Mouse (Mus musculus) urinary bladder, adult 2 months (tissue): Measurements from ENCODE around the gene Rasa3. TPM values are rescaled to one million over a fixed set of nuclear protein-coding genes. Genes with fewer than 3 reads are reported as not detected.

Experiments used
- DNase-seq: peaks from one replicate; pipeline ENCODE4 v3.0.0; 2022; ENCODE audit warnings: low spot score
- polyA plus RNA-seq: library from polyadenylated mRNA; depleted of rRNA; stranded (reverse); fragments of >200 nt; gene quantifications from 2 replicates; pipeline ENCODE4 v1.2.3, GENCODE M21; 2012

The Rasa3 gene
- polyA plus RNA-seq, 1 experiment, result 49.5 TPM

DNA sequence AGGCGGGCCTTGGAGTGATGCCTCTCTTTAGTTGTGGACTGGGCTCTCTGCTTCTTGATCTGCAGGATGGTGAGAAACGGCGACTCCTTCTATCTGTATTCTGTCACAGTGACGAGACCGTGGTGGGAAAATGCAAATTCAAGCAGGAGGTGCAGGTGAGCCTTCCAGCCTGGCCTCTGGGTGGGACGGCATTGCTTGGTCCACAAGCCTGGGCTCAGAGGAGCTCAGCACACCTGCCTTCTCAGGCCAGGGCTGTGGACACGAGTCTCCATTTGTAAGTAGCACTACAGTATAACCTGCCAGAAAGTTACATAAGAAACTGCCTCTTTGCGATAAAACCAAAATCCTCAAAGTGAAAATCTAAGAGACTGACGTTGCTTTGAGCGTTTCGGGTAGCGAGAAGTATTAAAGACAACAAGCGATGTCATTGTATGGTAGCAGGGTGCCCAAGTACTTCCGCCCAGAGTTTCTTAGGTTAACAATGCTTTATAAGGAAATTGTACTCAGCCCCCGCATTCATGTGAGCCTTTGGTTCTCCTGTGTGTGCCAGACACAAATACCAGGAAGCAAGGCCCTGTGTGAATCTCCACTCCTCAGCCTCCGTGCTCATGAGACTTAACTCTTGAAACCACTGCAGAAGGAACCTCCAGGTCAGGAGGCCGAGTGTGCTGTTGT, 60.4 kb downstream of the Rasa3 start:
- no peak for DNase-seq

DNA sequence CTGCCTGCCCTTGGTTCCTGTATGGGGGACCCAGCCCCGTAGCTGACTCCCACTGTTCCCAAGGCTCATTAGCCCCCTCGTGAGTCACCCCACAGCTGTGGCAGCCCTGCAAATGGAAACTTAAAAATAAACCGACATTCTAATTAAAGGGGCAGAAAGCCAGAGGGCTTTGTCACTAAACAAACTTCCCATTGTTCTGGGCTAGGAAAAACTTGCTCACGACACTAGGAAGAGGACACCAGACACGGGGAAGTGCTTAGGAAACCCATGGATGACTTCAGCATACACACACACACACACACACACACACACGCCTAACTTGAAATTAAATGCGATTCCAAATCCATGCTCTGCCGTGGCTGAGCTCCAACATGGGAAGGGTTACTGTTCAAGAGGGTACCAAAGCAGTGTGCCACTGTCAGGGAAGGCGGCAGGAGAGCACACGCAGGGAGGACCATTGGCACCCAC, 62.4 kb downstream of the Rasa3 start:
- DNase-seq, result no peak

DNA sequence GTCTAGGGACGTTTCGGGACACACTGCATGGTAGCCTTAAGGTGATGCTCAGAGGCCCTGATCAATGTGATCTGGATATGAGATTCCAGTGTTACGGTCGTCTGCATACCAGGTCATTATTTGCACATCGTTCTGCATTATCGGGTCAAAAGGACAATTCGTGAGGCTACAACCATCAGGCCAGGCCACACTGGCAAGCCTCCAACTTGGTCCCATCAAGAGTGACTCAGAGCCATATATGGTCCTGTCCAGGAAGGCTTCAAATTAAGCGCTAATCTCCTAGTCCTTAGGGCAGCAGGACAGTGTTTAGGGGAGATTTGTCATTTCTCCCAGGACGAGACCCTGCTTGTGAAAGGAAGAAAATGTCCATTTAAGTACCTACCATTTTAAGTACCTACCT, 63.3 kb downstream of the Rasa3 start:
- DNase-seq, result no peak

DNA sequence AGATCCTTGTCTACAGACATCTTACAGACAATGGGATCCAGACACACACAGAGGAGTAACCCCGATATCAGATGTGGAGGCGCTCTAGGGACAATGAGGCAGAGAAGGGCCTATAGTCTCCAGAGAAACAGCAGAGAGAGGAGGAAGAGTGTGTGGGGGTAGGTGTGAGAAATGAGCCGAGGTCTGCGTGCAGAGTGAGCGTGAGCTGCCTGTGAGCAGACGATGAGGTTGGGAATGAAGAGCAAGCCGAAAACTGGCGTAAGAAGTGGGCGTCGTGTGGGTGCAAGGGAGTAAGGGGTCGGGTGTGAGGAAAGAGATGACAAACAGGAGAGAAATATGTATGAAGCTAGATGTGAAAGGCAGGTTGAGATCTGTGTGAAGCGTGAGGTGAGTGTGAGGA, 65.7 kb downstream of the Rasa3 start:
- no peak for DNase-seq

DNA sequence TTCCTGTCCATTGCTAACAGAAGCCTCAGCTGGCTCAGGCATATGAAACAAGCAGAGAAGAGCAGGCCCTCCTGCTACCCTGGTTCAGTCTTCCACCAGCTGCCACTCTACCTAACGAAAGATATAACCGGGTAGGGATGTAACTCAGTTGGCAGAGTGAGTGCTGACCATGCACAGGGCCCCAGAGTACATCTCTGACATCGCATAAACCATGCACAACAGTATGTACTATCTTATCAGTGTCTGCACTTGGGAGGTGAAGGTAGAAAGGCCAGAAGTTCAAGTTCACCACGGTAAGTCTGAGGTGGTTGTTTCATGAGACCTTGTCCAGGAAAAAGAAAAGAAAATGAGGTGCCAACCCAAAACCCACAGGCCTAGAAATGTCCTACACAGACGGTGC, 67.4 kb downstream of the Rasa3 start:
- no peak for DNase-seq

DNA sequence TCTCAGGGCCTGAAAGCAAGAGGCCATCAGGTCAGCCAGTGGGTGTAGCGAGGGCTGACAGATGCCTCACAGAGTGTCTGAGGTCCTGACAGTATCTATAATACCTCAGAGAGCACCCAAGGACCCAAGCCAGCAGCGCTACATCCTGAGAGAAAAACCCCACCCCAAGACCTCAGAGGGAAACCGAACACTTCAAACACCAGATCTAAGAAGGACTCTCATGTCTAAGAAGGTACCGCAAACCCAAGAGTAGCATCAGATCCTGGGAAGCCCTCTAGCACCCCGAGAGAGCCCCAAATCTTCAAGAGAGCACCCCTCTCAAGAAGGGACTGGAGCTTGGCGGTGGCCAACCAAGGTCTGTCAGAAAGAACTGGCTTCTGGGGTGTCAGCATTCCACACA, 68.5 kb downstream of the Rasa3 start:
- DNase-seq, result no peak

DNA sequence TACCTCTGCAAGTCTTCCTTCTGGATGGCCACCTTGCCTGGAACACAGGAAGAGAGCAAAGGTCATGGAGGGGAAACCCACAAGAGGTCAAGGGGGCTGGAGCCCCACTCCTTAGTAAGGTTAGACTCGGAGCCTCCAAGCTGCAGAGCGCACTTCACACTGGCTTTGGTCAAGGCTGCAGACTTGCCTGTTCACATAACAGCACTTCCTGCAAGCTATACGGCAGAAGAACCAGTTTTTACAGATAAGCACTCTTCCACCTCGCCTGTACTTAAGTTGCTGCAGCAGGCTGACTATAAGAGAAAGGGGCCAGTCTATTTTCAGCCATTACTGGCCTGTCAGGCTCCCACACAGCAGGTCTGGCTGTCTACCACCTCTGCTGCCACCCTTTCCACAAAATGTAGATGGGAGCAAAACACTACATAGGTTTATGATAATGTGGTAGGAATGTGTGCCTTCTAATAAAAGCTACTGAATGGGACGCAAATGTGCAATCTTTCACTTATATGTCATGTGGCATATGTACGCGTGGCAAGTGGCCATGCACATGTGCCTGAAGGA, 71.4 kb downstream of the Rasa3 start:
- no peak for DNase-seq

DNA sequence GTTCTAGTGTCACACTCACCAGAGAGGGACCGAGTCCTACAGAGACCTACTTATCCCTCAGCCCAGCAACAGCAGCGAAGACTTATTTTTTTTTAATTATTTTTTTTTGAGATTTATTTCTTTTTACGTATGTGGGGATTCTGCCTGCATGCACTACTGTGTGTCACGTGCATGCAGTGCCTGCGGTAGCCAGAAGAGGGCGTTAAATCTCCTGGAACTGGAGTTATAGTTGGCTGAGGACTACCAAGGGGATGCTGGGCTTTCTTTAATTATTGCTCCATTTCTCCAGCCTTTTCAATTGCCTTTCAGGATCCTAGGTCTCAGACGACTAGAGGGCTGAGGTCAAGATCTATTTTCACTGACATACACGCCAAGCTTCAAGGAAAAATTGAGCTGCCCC, 74.8 kb downstream of the Rasa3 start:
- no peak for DNase-seq

DNA sequence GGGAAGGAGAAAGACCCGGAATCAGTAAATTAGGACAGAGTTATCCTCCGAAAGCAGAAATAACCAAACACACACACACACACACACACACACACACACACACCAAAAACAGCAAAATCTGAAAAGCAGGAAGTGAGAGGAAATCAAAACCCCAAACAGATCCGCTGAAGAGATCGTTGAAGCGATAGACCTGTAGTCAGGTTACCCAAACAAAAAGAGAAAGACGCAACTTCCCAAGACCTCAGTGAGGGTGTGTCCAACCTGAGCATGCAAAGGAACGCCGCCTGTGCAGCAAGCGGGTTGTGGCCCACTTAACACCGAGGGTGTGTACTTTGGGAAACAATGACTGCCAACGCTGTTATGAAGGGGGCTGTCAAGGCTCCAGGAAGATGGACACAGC, 76.2 kb downstream of the Rasa3 start:
- no peak for DNase-seq

DNA sequence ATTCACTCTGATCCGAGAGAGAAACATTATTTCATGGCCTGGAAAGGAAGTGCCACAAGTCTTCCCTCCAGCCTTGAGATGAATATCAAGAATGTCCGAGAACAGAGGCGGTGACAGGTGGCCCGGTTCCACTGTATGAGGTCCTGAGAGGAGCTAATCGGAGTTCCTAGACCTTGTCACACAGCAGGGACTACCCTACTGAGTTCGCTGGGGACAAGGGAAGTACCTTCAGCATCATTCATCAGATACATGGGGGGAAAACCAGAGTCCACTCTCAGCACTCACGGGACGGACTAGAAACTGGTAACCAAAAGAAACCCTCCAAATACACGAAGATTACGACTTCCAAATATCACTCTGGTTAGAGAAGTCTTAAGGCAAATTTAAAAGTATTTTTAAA, 76.7 kb downstream of the Rasa3 start:
- DNase-seq, result no peak

DNA sequence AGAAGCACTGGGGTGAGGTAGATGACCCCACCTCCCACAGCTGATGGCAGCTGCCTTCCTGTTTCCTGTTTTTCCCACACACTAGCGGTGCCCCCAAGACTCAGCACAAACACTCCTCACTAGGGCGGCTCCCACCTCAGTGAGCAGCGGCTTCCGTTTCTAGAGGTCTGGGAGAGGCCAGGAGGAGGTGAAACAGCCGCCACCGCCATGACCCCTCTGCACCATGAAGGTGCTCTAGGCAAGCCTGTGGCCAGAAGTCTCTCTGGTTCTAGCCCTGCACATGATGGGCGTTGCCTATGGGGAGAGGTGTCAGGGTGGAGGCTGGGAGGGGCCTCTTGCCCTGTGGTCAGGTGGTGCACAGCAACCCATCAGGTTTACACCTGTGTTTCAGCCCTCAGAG, 77.2 kb downstream of the Rasa3 start:
- DNase-seq, result no peak

DNA sequence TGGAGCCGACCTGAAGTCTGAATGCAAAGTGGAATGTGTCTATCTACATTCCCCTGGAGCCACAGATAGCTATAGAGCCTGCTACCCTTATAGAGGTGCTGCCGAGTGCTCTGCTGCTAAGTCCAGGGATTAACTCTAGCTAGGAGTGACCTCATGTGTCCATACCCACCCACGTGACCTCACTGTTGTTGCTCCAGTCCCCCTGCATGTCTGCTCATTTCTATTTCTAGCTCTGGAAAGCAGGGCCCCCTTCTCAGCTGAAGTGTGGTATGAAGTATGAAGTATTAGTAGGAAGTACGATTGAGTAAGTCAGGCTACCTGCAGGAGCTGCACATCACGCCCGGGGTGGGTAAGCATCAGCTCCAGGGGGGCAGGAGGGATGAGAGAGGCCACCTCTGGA, 79.6 kb downstream of the Rasa3 start:
- DNase-seq, result no peak

DNA sequence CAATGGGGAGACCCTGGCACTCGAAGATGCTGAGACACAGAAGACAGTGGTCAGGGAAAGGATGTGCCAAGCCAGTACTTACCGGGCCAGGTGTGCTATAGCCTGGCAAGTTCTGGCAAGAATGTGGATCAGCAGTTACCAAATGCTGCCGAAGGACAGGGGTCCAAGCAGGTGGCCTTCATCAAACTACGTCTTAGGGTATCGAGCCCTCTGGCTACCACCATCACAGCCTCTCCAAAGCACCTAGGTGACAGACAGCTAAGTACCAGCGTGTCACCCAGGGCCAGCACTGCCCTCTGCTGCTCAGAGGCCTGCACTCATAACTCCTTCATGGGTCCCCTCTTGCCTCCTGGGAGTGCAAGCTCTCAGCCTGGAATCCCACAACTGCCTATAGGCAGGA, 81.5 kb downstream of the Rasa3 start:
- no peak for DNase-seq

DNA sequence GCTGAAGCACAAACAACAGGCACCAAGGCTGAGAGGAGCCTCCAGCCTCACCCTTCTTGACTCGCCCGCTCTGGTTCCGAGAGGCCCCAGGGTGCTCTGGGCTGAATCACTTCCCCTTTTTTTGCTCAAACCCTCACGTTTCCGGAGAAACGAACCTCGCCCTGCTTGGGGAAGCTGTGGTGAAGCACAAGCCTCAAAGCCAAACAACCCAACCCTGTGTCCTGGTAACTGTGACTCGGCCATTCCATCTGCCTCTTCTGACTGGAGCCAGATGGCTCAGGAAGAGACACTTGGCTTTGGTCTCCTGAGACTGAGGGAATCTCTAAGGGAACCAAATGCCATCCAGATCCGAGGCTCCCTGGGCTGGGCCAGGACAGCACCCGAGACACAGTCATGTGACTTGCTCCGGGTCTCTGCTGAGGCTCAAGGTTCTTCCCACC, 82.5 kb downstream of the Rasa3 start:
- no peak for DNase-seq

DNA sequence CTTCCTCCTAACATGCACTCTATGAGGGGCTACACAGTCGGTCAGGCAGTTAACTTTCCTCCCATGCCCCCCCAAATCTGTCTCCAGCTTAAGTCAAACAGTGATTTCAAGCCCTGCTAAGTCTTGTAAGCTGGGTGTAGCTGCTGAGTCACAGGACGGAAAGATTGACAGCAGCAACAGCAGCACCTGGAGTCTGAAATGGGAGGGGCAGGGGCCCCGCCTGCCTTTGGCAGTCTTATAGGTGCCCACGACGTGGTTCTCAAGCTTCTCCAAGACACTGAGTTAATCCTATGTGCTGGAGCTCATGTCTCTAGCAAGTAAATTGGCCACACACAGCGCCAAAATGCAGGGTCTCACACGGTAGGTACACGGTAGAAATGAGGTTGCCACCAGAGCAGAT, 84.1 kb downstream of the Rasa3 start:
- no peak for DNase-seq

DNA sequence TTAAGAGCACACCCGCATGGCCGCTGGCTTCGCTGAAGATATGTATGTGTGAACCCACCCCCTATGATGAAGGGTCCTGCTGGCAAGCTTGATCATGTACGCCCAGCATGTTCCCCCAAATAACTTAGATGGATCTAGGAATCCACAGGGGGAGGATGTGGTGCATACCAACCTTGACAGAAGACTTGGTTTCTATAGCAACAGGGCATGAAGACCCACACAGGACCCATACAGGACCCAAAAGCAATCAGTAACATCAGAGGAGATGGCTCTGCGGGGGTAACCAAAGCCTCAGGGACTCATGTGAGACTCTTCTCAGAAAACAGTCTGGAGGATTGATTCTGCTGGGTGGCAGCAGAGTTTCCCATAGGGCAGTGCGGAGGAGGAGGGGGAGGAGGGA, 86.2 kb downstream of the Rasa3 start:
- no peak for DNase-seq

DNA sequence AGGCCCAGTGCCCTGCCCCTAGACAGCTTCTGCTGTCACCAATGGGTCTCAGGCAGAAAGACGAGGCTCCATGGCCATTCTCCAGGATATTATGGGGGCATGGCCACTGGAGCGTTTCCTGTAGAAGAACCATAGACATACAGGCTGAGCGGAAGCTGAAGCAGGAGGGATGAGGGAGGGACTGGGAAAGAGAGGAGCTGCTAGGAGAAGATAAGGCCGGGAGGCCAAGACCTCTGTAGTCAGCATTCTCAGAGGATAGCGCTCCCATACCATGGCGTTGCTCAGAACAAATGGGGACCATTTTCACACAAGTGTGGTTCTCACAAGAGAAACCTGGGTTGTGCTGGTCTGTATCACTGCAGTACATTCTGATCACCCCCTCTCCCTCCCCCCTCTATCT, 88.3 kb downstream of the Rasa3 start:
- no peak for DNase-seq

DNA sequence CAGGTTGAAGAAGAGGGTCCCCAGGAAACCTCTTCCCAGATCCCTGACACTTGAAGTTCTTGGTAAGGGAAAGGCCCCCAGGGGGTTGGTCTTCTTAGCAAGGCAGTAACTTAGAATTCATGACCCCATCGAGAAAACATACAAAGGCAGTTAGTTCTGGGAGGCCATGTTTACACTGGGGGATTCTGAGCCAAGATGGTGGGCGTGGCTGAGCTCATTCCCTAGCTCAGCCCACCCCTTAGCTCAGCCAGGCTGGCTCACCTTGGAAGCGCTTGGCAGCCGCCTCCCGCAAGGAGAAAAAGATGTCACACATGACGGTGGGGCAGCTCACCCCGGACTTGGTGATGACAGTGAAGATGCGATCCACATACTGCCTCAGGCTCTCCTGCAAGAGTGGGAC, 92.8 kb downstream of the Rasa3 start:
- DNase-seq, result no peak

DNA sequence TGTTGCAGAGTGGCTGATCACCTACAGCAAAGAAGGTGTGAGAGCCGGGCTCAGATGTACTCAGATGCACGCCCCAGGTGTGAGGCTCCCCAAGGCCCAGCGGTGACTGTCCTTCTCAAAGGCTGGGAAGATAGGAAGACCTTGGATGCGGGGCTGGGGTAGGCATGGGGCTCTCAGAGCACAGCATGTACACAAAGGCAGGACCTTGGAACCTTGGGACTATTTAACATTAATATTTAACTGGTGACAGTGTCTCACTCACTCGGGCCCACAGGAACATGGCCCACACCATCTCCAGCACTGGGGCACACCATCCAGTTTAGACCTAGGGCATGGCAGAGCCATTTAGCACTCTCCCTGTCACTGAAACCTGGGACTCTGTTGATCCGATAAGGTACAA, 99.5 kb downstream of the Rasa3 start:
- no peak for DNase-seq

DNA sequence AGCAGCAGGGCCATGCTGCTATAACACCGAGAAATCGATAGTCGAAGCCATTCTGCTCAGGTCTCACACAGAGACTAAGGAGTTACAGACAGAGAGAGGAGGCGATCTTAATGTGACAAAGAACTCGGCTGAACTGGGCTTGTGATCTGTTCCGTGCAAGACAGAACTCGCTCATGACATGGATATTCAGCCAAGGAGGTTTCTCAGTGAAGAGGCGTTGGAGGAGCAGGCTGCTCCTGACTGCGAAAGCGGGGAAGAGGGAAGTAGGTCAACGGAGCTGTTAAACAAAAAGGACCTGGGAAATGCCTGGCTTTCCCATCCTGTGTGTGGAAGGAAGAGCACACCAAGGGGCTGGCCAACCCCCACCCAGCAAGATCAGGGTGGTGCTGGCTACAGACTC, 105.4 kb downstream of the Rasa3 start:
- no peak for DNase-seq

DNA sequence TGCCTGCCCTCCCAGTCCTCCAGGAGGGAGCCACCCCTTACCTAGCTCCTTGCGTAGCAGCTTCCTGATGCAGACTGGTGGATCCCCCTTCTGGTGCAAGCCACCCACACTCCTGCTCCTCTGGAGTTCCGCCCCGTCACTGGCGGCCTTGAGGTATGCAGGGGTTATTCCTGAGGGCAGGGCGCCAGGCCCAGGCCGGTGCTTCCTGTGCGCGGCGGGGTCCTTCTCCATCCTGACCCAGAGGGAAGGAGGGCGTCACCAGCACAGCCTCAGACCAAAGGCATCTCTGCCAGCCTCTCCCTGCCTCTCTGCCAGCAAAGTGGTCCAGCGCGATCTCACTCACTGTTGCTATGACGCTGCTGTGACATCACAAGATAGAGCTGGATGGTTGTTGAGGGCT, 115.3 kb downstream of the Rasa3 start, which contains the start of gene 1700029H14Rik:
TSS of gene 1700029H14Rik (minus strand) at position 344 of the 400 bp plus-strand sequence.
- no peak for DNase-seq

DNA sequence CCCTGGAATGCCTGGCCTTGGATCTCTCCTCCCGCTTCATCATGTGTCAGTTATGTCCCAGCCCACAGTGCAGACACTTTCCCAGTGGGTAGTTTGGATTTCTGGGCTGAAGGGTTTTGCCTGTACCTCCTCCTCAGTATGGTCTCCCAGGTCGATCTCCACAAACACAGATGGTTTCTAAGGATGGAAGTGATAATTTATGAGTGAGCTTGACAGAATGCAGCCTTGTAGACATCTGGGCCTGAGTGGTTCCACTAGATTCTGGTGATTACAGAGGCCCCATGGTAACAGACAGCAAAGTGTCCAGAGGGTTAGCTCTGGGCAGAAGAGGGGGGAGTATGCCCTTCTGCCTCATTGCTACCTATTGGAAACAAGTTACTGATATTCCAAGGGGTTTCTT, 119.9 kb downstream of the Rasa3 start:
- DNase-seq, result no peak

DNA sequence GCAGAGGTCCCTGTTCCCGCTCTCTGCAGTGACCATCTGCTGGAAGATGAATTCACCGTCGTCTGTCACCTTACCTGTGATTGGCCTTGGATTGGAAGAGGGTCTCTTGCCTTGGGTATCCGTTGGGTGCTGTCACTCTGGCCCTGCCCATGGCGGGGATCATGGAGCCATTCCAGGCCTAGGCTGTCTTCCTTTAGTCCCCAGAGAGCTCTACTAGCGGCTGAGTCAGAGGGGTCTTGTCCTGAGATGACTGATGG, 125.9 kb downstream of the Rasa3 start:
- DNase-seq, result no peak
